Mouse (Mus musculus) adrenal gland, adult 18-20 months (tissue): ENCODE measurements at regions not wholly inside any gene's neighbourhood (a gene's known extent, or its start where the extent isn't known, plus 50 kb on each side); places are given as distances from the start of the nearest gene placed in this dataset.

ENCODE experiments used
- DNase-seq, 2 experiments: peaks; one replicate each; pipeline ENCODE4 v3.0.0; 2021 to 2022; ENCODE audit warnings: low spot score in 2 of 2

DNA sequence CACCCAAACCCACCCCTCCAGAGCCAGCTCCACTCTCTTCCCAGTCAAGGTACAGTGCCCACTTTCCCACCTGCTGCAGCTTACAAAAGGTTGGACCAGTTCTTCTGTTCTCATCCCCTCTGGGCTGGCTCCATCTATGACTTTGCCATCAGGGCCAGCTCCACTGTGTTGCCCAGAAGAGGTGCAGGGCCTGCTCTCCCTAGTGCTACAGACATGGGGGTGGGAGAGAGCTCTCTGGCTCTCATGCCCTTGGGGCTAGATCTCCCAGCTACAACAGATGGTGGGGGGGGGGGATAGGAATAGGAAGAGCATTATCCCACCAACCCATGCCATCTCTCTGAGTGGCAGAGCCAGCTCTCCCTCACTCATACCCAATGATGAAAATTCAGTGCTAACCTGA lies 219.6 kb upstream of the G2e3 start:
- no peak for DNase-seq

DNA sequence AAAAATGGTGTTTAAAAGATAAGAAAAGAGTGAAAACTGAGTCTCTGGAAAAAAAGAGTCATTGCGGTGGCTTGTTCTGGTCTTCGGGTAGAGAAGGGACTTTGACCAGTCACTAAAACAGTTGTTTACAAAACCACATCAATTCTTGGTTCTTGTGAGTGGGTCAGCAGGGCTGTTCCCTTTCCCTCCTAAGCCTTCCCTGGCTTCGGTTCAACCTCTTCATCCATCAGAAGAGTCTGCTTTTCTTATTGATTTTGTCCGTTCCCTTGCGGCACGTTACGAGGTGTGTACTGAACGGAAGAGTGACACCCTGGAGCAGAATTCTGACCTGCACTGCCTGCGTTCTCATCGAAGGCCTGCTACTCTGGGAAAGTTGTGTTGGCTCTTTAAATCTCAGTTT lies 229.1 kb upstream of the G2e3 start:
- no peak for DNase-seq

DNA sequence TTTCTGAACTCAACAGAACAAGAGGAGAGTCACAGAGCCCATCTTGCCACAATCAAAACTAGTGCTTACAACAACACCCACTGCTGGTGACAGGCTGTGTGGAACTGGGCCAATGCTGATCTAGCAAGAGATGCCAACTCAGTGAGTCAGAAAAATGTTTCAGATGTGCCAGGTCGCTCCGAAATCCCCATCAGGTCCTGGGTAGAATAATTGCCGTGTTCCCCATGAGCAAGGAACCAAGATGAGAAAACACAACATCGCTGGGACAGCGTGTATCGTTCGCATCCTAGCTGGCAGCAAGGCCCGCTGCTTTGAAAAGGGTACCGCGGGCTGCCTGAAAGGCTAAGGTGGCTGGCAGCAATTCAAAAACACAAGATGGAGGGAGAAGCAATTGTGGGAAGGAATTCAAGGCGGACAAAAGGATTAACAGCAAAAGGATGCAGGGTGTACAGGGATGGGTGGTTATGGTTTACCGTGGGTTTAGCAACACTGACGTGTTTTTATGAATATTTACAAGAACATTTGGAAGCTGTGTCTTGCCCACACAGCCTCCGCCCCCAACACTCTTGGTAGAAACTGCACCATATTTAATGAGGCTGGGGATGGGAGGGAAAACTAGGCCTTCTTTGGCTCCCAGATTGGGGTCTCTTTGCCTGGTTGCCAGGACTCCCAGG lies 229.7 kb upstream of the G2e3 start:
- peak in 1 of 2 experiments; percentile 8 for DNase-seq

DNA sequence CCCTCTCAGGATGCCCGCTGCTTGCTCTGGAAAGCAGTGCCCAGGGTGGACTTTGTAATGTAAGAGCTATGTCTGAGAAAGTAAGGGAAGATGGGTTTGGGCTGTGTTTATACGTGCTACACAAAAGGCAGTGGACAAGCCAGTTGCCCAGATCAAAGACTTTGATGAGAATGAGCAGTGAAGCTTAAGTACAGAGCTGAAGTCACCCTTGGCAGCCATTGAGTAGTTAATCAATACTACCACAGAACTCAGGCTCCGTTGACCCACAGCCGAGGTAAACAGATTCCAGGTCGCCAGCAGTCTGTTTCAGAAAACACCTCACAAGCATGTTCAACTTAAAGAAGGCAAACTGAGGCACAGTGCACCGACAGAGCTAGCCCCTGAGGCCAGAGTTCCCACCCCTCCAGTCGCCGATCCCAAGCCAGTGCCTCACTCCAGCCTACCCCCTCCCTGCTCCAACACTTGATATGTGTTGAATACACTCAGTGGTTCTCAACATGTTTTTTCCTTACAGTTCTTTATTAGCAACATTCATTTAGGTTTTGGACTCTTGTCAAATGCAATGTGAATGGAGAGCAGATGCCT lies 230.3 kb upstream of the G2e3 start:
- no peak for DNase-seq

DNA sequence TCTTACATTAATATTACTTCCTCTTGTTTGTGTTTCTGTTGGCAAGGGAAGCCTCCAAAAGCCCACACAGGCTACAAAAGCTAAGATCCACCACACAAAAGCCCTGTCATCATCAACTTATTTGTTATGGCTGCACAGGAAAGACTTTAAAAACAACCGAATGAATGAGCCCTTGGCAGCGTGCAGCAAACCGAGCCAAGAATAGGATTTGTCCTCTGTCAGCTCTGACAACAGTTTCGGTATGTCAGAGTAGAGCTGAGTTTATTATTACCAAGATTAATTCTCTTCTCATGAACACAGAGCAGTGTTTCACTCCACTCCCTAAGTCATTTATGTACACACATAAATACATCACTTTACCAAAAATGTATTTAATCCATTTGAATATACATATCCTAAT lies 236.1 kb upstream of the G2e3 start:
- no peak for DNase-seq

DNA sequence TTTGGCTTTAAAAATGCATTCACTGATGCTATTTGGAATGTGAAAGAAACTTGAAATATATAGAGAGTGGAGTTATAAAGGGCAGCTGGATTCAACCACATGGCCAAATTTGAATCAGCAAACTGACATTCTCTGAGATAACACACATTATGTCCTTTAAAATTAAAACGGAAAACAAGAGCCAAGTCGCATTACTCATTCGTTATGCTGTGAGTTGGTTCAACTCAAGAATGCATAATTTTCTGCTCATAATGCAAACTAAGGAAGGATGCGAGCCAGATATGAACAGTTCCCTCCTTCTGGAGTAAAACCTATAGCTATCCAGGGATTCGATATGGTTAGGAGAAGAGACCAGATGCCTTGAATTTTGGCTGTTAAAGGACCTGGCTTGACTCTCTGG lies 239.8 kb upstream of the G2e3 start:
- no peak for DNase-seq

DNA sequence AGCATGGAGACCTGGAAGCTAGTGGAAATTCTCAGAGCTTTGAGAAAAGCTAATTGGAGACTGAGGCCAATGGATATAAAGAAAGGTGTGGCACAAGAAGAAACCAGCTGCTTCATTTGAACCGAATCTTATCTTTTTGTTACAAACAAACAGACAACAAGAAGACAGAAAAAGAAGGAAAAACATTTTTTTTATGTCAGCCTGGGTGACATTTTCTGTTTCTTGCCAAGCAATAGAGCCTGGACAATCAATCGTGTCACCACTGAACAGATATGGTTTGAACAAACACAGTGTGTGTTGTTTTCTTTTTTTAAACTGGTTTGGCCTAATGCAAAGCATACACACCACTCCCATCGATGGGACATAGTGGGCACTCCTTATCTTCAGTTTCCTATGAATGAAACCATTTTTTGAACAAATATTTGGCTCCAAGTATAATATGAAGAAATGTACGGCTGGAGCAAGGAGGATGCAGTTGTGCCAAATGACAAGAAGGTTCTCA lies 244.3 kb upstream of the G2e3 start:
- no peak for DNase-seq

DNA sequence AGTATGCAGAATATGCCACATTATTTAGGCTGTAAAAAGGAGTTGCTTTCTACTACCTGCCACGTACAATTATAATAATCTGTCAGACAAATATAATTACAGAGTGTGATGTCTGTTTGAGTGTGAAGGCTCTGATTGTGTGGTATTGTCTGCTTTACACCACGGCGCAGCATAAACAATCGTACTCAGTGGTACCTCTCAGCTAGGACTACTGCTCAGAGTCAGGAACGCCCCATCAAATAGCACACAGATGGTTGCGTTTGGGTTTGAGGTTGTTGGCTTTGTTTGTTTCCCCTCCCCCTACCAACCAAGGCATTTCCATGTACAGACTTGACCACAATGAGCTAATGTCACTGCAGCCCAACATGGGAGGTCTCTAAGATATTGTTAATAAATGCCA lies 246.2 kb upstream of the G2e3 start:
- no peak for DNase-seq

DNA sequence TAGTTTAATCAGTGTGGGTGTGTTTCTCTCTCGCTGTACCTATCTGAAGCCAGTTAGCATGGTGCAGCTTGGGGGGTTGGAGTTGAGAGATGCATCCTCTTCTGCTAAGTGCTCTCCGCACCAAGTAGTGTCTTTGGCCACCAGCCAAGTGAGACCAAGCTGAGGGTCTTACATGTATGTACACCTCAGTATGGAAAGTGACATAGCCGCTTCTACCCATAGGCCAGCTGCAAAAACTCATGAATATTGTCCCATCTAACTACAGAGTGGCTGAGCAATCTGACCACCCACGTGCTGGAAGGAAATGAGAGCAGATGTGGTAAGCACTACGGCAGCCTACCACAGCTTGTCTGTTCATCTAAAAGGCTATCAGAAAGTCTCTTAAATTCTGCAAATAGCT lies 247.0 kb upstream of the G2e3 start:
- no peak for DNase-seq

DNA sequence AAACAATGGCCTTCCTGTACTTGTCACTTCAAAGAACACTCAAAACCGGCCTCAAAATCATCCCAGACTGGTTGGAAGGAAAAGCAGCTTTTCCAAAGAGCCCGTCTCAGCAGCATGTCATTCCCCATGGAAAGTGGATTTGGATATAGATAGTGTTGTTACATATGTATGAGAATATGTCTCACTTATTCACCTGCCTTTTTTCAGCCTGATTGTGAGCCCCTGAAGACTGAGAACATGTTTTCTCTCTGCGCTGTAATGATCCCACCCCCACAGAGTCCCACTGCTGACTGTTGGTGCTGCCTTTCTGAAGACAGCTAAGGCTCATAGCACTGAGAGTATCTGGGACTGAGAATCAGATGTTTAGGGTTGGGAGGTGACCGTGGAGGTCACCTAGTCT lies 251.9 kb upstream of the G2e3 start:
- DNase-seq: no peak

DNA sequence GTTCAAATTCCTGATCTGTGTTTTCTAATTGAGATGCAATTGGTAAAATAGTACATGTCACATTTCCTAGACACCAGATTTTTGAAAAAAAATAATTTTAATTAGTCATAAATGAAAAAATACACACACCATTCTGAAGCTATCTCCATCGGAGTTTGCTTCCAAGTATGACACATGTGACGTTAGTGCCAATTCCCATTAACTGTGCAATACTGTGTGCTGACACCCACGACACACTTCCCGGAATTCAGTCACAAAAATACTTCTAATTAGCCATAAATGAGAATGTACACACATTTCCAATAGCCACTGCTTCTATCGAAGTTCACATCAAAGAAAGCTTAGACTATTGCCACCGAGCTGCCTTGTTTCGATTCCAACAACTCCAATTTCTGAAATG lies 258.5 kb upstream of the G2e3 start:
- no peak for DNase-seq

DNA sequence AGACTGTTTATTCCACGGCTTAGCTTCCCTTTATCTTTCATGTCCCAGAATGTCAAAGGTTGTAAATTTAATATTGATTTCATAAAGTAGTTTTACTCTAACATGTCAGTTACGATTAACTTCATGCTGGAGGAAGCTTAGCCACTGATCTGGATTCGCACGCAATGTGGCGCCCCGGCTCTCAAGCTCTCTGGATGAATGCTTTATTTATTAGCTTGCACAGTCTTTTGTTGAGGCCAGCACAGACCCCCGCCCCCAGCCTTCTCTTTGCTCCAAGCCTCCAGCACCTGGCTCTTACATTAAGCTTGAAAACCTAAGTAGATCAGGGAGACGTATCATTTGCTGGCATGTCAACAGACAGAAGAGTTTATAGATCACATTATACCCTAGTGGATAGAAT lies 266.1 kb upstream of the G2e3 start:
- DNase-seq: no peak

DNA sequence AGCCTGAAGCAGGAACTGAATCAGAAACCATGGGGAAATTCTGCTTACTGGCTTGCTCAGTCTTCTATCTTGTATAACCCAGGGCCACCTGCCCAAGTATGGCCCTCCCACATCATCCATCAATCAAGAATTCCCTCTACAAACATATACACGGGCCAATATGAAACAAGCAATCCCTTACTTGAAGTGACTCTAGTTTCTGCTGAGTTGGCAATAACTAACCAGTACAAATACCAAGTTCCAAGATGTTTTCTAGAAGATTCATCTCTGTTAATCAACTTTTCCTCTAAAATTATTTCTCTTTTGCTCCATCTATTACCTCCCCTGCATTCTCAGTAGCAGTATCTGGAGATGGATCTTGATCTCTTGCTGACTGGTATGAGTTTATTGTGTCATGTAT lies 274.4 kb upstream of the G2e3 start:
- no peak for DNase-seq

DNA sequence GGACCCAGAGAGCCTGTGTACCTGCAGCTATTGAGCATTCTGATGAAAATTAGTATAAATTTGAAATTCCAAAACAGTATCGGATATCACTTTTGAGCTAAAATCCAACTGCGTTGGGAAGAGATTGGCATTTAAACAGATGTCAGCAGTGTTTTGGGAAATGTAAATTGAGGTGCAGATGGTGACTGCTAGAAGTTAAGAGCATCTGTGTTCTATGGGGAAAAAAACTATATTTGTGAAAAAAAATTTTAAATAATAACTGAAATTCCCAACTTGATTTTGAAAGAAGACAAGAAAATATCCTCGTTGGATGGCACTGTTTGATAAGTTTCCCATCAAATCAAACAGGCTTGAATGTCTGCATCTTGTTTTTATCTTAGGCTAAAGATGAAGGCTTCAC lies 286.9 kb upstream of the G2e3 start:
- no peak for DNase-seq

DNA sequence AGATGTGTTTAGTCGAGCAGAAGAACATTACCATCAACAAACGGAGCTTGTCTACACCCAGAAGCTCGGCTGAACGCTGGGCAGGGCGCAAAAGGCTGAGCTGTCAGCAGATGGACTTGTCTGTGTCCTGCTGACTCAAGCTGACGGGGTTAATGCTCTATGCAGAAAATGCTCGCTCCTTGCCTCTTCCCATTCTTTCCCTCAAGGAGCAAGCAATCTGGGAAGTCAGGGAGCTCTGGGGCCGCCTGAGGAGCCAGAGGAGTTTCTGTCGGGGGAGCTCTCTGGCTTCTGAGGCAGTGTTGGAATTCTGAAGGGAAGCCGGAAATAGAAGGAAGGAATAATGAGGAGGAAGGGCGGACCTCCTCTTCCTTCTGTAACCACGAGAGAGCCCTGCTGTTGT lies 289.3 kb upstream of the G2e3 start:
- DNase-seq: no peak

DNA sequence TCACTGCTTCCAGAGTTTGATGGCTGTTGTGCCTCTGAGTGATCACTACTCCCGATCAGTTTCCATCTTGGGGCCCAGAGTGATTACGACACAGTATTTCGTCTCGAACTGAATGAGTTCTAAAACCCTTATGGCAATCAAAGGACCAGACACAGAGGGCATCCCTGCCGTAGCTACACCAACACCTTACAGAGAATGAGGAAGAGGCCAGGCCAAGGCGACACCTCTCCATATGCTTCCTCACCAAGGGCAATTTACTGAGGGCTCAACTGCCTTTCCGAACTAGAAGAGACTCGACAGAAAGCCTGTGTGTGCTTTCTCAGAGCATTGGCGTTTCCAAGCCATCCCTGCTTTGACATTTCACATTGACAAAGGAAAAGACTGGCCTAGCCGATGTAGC lies 289.8 kb upstream of the G2e3 start:
- no peak for DNase-seq

DNA sequence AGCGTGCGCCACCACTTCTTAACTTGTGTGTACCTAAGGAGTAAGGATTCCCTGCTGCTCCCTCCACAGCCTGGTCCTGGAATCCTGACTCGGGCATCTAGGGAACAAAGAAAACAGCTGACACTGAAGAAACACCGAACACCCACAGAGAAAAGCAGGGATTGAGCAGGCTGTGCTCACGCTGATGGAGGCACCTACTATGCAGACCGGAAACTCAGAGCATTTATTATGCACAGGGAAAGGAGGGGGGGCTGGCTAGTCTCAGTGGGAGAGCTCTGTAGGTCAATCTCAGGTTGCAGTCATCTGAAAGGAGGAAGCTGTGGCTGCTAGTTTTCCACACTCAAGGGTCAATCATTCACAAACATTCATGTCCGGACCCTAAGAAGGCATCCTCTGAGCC lies 300.7 kb upstream of the G2e3 start:
- DNase-seq: no peak

DNA sequence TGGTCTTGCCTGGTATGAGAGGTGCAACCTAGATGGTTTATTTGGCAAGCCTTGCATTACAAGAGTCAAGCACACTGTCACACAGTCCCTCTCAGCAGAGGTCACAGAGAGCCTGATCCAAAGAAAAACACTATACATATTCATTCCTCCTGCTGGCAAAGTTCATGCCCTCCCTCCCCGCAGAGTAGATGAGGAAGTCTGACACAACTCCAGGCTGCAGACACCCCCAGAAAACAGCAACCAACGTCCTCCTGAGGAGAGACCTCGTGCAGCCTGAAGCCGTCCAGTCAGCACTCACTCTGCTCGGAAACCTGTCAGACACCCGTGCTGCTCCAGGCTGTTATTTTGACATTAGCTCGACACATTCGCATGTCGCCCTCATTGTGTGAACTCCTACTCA lies 302.4 kb upstream of the G2e3 start:
- no peak for DNase-seq

DNA sequence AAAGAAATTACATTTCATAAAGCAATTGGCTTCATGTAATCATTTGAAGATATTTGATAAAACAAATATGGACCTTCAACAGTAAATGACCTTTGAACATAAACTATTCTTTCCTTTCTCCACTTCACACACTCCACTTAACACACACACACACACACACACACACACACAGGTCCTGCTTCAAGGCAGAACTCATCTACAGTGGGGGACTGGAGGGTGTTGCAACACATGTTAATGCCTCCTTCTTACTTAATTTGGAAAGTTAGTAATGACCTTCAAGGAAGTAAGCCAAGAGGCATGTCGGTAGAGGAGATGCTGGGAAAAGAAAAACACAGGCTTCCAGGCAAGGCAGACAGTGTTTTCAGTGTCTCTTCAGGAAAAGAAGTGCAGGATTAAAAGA lies 302.8 kb upstream of the G2e3 start:
- no peak for DNase-seq

DNA sequence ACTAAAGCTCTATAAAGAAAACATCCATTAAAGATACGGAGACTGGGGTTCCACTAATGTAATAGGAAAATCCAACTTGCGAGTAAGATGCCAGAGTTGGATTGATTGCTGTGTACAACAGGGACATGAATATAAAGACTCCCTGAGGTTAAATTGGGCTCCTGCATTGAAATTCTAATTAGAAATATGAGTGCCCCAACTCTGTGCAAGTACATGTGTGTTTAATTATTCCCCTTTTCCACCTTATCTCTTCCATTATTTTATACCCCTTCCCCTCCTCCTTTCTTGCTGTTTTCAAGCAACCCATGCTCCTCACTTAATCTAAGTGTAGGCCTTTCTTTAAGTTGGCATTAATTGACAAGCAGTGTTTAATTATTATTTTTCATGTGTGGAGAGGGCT lies 315.7 kb upstream of the G2e3 start:
- DNase-seq: no peak

DNA sequence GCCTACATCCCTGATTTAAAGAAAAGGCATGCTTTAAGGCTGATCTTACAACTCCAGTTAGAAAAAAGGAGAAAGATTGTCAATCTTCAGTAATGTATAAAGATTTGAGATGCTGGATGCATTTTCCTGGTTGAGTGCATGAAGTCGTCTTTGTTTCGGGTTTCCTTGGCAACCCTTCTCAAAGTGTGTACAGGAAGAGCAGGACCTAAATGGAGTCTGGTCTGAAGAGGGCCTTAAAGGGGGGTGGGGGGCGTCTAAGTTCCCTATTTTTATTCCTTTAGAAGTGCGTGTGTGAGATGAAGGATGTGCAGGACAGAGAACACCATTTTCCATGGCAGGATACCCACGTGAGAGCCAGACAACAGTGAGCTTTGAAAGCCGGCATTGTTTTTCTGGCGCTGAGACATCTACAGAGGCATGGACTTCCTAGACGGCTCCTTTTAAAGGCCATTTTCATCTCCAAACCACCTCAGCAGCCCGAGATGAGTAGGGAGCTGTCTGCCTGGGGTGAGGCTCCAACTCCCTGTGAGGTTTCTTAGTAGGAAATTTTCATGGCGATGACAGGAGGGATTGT lies 319.2 kb upstream of the G2e3 start:
- DNase-seq: no peak

DNA sequence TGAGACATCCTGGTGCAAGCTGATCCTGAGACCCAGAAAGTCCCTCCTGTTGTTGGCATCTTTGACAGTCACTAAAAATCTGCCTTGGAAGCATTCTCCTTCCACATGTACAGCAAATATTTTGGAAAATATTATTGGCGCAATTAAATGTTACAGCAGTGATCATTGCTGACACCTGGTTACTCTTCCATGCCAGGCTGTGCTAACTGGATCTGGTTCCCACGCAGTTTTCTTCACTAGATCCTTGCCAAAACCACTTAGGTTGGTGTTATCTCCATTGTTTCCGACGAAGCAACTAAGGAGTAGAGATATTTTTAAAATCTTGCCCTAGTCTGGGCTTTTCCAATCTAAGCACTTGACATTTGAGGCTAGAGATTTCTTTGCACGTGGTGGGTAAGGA lies 321.8 kb upstream of the G2e3 start:
- no peak for DNase-seq

DNA sequence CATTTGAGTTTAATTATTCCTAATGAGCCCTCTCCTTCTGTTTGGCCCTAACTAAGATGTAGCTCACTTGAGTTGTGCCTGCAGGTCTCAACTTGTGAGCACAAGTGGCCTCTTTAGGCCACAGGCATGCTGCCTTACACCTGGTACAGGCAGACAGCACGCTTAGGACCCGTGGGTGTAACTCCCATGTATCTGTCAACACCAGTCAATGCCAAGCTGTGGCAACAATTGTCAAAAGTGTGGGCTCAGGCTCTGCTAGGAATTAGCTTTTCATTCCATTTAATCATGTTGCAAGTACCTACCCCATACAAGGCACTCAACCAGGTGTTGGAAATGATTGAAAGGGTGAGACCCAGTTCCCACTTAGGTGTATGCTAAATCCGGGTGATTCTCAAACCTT lies 322.3 kb upstream of the G2e3 start:
- DNase-seq: no peak
